Mouse (Mus musculus): Measurements from ENCODE around the gene Triap1.
"Not testable (repeated sequence)": the region's sequence is repeated elsewhere in the genome, so short reads cannot be mapped to it uniquely, and the experiment has no call there.

The Triap1 gene

DNA sequence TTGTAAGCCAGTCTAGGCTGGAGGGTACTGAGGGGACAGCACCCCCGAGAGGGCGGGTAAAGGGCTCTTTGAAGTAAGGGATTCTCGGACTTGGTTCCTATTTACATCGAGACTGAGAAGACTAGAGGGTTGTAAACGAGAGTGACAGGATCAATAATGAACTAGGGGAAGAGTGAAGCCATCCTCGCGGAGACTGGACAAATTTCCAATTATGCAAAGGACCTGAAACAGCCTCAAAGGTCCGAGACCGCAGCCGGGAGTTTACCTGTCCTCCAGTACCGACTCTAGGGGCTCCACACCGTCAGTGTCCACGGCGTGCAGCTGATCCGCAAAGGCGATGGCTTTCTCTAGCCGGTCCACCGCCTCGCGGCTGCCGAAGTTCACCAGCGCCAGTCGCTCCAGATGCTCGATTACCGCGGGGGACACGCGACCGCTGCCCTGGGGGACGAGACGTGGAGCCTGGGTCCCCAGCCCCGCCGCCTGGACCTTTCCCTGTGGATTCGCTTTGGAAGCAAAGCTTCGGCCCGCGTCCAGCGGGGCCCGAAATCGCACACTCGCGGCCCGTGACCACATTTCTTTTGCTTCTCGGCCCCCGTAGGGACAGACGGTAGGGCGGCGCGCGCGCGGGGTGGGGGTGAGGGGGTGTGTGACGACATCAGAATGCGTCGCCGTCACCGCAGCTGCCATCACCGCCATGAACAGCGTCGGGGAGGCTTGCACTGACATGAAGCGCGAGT is at the start of gene Triap1, which contains the start of gene Gatc:
TSS of gene Triap1 (plus strand) at position 649 of the 737 bp plus-strand sequence.
TSS of gene Gatc (minus strand) at position 602 of the 737 bp plus-strand sequence.
- DNase-seq (ENCODE audit: low read depth): peak; percentile 81

DNA sequence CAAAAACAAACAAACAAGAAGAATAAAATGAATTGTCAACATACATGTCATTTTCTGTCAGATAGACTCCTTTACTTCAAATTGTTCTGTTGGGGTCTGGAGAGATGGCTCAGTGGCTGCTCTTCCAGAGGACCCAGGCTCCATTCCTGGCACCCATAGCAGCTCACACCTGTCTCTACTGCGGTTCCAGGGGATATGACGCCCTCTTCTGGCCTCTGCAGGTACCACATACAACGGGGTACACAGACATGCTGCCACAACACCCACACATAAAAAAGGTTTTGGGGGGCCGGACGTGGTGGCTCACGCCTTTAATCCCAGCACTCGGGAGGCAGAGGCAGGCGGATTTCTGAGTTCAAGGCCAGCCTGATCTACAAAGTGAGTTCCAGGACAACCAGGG is 46.9 kb upstream of the Triap1 start:
- no peak for DNase-seq (ENCODE audit: low read depth)

DNA sequence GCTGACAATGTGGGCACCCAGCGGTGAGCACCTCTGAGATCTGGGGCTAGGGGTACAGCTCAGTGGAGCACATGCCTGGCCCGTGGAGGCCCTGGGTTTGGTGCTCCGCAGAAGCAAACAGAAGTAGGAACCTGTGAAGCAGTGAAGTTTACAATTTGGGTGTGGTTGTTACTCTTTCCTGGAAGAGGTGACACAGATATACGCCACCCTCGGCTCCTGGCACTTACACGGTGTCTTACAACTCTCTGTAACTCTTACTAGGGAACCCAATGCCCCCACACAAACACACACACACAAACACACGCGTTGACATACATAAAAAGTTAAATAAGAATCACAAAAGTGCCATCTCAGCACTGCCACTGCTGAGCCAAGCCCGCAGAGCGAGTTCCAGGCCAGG is 44.7 kb upstream of the Triap1 start:
- no peak for DNase-seq (ENCODE audit: low read depth)

DNA sequence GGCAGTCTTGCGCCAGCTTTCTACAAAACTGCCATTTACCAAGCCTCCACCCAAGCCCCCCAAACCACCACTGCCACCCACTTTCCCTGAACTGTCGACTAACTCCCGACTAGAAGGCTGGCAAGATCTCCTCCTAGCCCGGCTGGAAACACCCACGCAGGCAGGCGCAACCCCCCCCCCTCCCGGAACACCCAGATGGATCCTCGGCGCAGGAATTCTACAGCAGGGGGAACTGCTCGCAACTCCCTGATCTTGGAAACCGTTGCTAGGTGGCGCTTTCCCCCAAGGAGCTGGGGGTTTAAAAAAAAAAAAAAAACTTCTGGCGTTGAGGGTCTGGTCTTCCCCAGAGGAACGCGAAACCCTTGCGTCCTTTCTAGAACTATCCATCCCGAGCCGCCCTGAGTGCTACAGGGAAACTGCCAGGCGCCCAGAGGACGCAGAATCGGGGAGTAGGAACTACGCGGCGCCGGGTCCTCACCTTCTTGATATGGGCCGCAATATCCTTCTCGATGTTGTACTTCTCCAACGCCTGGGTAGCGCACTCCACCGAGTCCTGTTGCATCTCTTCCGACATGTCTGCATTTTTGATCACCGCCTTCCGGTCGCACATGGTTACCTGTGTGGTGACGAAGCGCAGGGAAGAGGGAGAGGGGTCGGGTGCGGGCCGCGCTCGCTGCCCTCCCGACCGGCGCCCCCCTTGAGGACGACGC is 40.8 kb upstream of the Triap1 start:
- DNase-seq (ENCODE audit: low read depth): no peak

- DNase-seq (ENCODE audit: low read depth): peak; percentile 100
Measured at GRCm38 (mm10) chr5:115300792-115301614, 40.0 kb upstream of the Triap1 start, which contains the start of gene Dynll1. TSS of gene Dynll1 (minus strand) at chr5:115300999.

GRCm38 (mm10) chr5:115301615-115302014 is 39.4 kb upstream of the Triap1 start:
- no peak for DNase-seq (ENCODE audit: low read depth)

DNA sequence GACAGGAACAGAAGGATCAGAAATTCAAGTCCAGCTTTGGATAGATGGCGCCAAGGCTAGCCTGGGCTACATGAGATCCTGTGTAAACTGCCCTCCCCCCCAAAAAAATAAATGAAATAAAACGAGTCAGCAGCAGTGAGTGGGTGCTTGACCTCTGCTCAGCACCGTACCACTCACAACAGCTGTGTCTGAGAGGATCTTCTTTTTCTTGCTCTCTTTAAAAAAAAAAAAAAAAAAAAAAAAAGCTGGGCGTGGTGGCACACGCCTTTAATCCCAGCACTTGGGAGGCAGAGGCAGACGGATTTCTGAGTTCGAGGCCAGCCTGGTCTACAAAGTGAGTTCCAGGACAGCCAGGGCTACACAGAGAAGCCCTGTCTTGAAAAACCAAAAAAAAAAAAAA is 38.8 kb upstream of the Triap1 start:
- DNase-seq (ENCODE audit: low read depth): not testable (repeated sequence)

DNA sequence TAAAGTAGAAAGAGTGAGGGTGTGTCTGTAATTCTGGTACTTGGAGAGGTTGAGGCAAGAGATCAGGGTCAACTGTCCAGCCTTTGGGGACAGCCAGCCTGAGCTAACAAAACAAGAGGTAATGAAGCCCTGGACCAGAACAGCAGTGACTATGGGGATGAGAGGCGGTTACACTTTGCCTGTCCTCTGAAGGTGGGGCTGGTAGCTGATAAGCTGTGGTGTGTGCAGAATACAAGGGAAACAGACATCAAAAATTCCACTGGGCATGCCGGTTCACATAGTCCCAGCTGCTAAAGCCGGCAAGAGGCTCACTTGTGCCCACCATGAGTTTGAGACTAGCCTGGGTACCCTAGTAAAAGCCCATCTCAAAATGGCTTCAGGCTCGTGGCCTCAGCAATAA is 28.7 kb upstream of the Triap1 start:
- DNase-seq (ENCODE audit: low read depth): no peak

DNA sequence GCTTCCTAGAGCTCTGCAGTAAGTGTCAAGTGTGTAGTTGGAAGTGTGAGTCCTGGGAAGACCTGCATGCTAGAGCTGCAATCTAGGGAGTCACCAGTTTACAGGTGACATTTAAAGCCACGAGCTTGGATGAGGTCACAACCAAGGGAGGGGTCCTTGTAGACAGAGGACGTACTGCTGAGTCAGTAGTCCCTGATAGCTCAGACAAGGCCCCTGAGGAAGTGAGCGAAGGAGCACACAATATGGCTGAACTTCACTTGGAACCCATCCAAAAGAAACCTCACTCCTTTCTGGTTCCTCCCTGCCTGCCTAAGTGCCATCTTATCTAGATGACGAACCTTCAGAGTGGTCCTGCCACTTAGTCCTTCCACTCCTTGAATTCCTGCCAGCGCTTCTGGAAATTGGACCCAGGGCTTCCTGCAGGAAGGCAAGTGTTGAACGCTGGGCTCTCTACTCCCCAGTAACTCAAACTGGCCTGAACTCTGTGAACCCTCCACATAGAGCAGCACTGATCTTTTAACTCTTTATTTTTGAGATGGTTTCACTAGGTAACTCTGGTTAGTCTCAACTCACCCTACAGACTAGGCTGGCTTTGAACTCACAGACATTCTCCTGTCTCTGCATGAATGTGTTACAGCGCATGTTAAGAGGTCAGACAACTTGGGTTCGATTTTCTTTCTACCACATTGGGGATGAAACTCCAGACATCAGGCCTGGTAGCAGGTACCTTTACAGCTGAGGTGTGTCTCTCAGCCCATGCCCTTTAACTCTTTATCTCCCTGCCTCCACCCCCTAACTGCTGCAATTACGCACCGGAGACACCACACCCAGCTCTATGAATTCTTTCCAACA is 28.0 kb upstream of the Triap1 start:
- DNase-seq (ENCODE audit: low read depth): no peak

GRCm38 (mm10) chr5:115313668-115313943 is 27.4 kb upstream of the Triap1 start:
- no peak for DNase-seq (ENCODE audit: low read depth)

- DNase-seq (ENCODE audit: low read depth): no peak
Measured at GRCm38 (mm10) chr5:115316968-115317644, 23.9 kb upstream of the Triap1 start.

GRCm38 (mm10) chr5:115317645-115318328 is 23.2 kb upstream of the Triap1 start:
- DNase-seq (ENCODE audit: low read depth): no peak

GRCm38 (mm10) chr5:115319004-115319940 is 21.8 kb upstream of the Triap1 start:
- no peak for DNase-seq (ENCODE audit: low read depth)

DNA sequence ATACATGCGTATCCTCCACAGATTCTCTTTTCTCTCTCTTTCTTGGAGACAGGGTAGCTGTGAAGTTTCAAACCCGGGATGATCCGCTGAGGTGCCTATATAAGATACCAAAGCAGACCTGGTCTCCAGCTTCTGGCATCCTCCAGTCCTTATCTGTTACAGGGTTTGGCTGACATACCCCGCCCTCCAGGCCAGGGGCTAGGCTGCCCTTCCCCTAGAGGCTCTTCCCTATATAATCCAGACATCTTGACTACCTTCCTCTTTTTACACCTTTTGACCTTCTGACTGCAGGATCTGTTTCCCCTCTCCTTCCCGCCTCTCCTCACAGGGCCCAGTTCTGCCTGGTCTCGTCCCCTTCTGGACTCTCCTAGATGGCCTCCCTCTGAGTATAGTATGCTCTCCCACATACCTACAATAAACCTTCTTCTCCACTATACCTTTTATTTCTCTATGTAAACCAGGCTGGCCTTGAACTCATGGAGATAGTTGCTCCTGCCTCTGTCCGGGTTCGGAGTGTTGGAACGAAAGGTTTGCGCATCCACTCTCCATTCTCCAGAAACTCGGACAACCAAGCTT is 14.7 kb upstream of the Triap1 start:
- DNase-seq (ENCODE audit: low read depth): no peak

DNA sequence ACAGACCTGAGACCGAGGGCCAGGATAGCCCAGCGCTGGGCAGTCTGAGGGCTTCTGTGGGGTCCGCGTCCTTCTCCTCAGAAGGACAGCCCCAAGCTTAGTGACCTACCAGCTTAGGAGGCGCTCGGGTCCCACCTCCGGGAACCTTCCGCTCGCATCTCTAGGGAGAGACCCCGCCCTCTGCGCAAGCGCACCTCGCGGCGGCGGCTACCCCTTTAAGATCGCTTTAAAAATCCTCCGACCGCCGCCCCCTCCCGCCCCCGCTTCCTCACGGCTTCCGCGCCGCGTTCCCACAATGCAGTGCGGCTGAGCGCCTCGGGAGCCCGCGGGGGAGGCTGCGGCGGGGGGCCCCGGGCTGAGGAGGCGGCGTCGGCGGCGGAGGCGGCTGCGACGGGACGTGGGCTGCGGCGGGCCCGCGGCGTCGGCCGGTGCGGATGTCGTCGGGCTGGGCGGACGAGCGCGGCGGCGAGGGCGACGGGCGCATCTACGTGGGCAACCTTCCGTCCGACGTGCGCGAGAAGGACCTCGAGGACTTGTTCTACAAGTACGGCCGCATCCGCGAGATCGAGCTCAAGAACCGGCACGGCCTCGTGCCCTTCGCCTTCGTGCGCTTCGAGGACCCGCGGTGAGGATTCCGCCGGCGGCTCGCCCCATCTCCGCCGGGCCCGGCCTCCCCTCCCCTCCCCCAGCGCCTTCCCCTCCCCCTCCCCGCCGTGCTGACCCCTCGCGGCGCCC is 14.0 kb upstream of the Triap1 start, which contains the start of gene Srsf9:
TSS of gene Srsf9 (plus strand) at position 303 of the 735 bp plus-strand sequence.
- peak; percentile 93 for DNase-seq (ENCODE audit: low read depth)

GRCm38 (mm10) chr5:115327610-115328548 is 13.1 kb upstream of the Triap1 start:
- DNase-seq (ENCODE audit: low read depth): no peak

- no peak for DNase-seq (ENCODE audit: low read depth)
Measured at GRCm38 (mm10) chr5:115330955-115331354, 10.1 kb upstream of the Triap1 start.

Data from c-Kit-positive CD71-negative TER-119-negative erythroid progenitor cells, embryonic 14.5 days (primary cell).